ENCODE assay signal across 9 mouse cellular contexts in the genomic region with DNA sequence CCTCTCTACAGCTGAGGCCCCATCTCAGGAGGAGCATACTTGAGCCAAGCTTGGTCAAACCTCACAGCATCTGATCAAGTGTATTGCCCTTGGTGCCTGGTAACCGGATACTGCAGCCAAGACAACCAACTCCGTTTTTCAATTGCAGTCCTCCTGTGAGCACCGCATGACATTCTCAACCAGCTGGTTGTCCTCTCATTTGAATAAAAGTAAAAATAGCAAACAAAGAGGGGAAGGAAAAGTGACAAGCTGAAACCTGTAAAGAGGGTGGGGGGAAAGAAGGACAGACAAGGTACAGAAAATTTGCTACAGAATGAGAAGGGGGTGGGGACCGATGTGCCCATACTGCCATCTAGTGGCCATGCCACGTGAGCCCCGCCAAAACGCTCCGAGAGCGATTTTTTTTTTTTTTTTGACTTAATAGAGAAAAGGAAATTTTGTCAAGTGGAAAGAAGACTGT.
DNase-seq lines count a peak whose midpoint lies in the region; ATAC-seq and TF ChIP-seq lines count a peak whose summit lies in the region.
"Had no signal": no experiment of that assay in that cellular context is flagged by ENCODE, and none has a peak within 500 bp of the region (broad histone marks: within the 10 kb centered on the region; RNA-seq: fewer than 3 reads in every experiment).

No protein-coding gene starts in this region.

- TF ChIP-seq CTCF in kidney, adult 2 months (conservative IDR thresholded peaks at IDR 0.05; ENCODE audit: insufficient read depth, insufficient read length, low read depth, low read length): peak; percentile 82

- no peaks in the 10 kb centered on the region for H3K27me3 ChIP-seq in kidney, adult 2 months (replicated peaks; ENCODE audit: control insufficient read depth, insufficient read depth, low read length)
- no peaks in the 10 kb centered on the region for H3K27me3 ChIP-seq in limb, embryonic 12.5 days
- H3K27me3 ChIP-seq: liver, embryonic 13.5 days had no signal

- peaks cover 3% of the 10 kb centered on the region; the same call in 1 of the 2 replicates for H3K9me3 ChIP-seq in limb, embryonic 12.5 days
- H3K9me3 ChIP-seq: liver, embryonic 13.5 days had no signal

- under 1% methylated on average over 9 of the region's 9 CpGs for WGBS in kidney, adult 2 months
- WGBS in limb, embryonic 12.5 days: 3% methylated on average over 9 of the region's 9 CpGs

- TF ChIP-seq POLR2A in kidney, adult 2 months (IDR thresholded peaks at IDR 0.05; ENCODE audit: low read depth, low read length): no peak

- peak overlapping the region; percentile 45 for H3K4me2 ChIP-seq in limb, embryonic 12.5 days
- H3K4me2 ChIP-seq: liver, embryonic 13.5 days had no signal

- no peaks in the 10 kb centered on the region for H3K4me1 ChIP-seq in kidney, adult 2 months (ENCODE audit: control insufficient read depth, insufficient read depth, low read length)
- H3K4me1 ChIP-seq in limb, embryonic 12.5 days (replicated peaks): 0 out of 2 replicates have a peak, but pooled peaks cover 3% of the 10 kb centered on the region
- H3K4me1 ChIP-seq: liver, embryonic 13.5 days had no signal

- no peak overlapping the region for H3K9ac ChIP-seq in limb, embryonic 12.5 days (replicated peaks)
- H3K9ac ChIP-seq: liver, embryonic 13.5 days had no signal

- H3K27ac ChIP-seq in kidney, adult 2 months (ENCODE audit: insufficient read depth, low read depth, low read length): no peak overlapping the region
- no peak overlapping the region for H3K27ac ChIP-seq in limb, embryonic 12.5 days
- H3K27ac ChIP-seq: liver, embryonic 13.5 days had no signal

- H3K4me3 ChIP-seq in kidney, adult 2 months (ENCODE audit: insufficient read depth, low read depth, low read length): no peak overlapping the region
- H3K4me3 ChIP-seq in limb, embryonic 12.5 days (replicated peaks): 0 out of 2 replicates have a peak overlapping the region, but pooled peaks have one; percentile 11
- H3K4me3 ChIP-seq: liver, embryonic 13.5 days had no signal

- no peaks in the 10 kb centered on the region for H3K36me3 ChIP-seq in kidney, adult 2 months (ENCODE audit: control insufficient read depth, insufficient read depth, low read length)
- no peaks in the 10 kb centered on the region for H3K36me3 ChIP-seq in limb, embryonic 12.5 days
- H3K36me3 ChIP-seq: liver, embryonic 13.5 days had no signal

- peak; percentile 30 for DNase-seq in urinary bladder, postnatal 25 days (ENCODE audit: low spot score)
- no peak for DNase-seq in urinary bladder, adult 2 months (ENCODE audit: low spot score)
- DNase-seq in cerebellum, adult 9-11 months: peak; percentile 3
- peak; percentile 35 to 82 for DNase-seq in frontal cortex, adult 2 months (ENCODE audit: extremely low spot score in 1 of 2, low spot score in 1 of 2)
- peak; percentile 32 for DNase-seq in kidney, adult 2 months
- peak; percentile 58 for DNase-seq in neural tube, embryonic 10.5 days (ENCODE audit: extremely low spot score, low spot score)
- DNase-seq: liver, embryonic 13.5 days had no signal

- ATAC-seq in limb, embryonic 12.5 days (ENCODE audit: insufficient number of reproducible peaks, insufficient read depth, low FRiP score, low TSS enrichment, low read depth): peak; percentile 37; the same call in 1 of the 2 replicates
- no peak for ATAC-seq in activated CD4-positive, CD25-positive, alpha-beta regulatory T cell, adult 4 months
